Mouse (Mus musculus) thymus, postnatal 14 days (tissue): ENCODE data around the gene Ssr2.

Experiments used
- DNase-seq: peaks from one replicate; pipeline ENCODE4 v3.0.0; 2021

Gene Ssr2

DNA sequence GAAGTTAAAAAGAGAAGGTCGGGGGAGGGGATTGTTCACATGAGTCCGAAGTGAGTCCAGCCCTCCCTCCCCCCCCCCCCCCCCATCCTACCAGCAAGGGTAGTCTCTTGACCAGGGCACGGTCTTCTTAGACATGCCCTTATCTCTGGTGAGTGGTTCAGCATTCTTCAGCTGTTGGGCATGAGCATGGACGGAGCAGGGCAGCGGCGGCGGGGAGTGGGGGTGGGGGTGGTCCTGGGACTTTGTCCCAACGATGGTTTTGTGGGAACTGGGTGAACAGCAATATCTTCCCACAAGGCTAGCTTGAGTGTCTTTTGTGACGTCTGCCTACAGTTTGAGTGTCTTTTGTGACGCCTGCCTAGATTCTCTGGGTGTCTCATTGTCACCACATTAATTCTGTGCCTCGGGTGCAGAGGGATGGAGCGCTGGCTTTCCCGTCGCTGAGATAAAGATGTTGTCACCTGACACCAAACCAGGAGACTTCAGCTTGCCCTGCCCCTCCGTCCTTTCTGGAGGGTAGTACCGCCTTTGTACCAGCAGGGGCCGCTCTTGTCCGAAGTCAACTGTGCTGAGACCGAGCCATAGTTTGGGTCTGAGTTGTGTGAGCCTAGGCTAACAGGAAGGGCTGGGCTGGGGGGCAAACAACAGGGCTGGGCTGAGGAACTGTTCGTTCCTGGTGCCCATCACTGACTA, 31.5 kb downstream of the Ssr2 start:
- DNase-seq = peak; percentile 90

DNA sequence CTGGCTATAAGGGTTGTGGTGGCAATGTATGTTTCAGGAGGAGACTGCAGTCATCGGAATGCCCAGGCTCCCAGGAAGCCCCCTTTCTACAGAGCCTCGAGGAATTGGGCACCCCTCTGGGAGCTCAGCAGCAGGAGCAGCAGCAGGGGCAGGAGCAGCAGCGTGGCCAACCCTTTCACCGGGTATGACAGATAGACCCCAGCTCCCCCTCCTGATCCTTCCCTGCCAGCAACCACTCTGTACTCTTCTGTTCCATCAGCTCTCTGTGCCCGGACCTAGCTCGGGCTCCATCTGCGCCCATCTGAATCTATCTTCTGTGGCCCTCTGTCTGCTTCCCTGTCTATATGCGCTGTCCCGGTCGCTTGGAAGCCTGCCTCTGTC, 32.1 kb downstream of the Ssr2 start:
- no peak for DNase-seq

DNA sequence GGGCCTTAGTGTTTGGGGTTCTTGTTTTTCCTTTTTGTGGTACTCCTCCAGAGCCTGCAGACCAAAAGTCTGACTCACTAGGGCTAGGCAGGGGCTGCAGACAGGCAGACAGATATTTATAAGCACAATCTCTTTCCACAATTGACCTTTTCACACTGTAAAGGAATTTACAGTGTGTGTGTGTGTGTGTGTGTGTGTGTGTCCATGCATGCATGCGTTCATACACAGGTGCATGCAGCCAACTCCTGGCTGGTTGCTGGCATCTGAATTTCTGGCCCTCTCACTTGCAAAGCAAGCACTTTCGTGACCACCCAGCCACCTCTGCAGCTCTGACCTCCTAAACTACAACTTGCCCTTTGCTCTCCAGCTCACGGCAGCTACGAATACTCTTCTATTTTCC, 33.4 kb downstream of the Ssr2 start:
- no peak for DNase-seq

DNA sequence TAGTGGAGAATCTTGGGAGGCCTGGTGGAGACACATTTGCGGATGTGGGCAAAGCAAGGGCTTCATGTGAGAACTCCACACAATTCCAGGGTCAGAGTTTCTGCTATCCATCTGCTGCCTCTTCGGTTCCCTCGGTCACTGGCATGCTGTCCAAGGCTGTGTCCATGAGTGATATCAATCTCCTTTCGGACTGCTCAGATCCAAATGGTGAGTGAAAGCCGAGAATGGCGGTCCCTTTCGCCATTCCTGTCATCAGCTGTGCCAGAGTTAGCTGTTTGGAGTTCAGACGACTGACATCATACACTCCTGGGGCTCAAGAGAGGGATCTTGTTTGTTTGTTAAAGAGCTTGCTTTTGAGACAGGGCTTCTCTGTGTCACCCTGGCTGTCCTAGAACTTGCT, 38.7 kb downstream of the Ssr2 start:
- DNase-seq = no peak

DNA sequence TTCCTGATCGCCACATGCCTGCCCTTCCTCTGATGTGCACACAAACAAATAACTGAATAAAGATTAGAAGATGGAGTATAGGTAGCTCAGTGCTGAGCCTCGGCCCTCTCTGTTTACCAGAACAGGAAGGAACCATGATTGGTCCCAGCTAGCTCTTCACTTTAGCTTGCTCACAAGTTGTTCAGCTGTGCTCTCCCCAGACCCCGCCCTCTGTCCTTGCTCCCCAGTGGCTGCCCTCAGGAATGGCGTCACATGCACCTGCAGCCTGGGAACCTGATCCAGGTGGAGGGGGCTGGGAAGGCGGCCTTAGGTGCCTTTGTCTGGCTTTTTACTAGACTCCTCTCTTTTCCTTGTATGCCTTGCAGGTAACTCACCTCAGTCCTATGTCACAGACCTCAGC, 39.4 kb downstream of the Ssr2 start:
- DNase-seq = no peak

DNA sequence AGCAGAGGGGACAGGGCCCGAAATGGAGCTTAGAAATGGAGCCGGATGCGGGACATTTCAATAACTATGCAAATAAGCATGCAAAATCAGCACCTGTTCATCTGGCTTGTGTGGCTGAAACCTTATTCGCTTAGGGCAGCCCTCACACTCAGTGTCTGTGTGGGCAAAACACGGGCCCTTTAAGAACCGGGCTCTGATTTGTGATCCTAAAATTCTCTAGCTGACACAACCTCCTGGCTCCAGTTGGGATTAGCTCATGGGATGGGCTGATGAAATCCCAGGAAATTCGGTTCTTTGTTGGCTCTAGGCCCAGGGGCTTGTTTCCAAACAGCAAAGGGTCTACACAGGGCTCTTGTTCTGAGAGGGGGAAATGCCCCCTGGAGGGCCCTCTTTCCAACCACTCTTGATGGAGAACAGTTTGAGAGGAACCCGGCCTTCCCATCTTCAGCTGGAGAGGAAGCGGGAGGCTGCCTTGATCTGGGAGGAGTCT, 40.3 kb downstream of the Ssr2 start:
- no peak for DNase-seq

DNA sequence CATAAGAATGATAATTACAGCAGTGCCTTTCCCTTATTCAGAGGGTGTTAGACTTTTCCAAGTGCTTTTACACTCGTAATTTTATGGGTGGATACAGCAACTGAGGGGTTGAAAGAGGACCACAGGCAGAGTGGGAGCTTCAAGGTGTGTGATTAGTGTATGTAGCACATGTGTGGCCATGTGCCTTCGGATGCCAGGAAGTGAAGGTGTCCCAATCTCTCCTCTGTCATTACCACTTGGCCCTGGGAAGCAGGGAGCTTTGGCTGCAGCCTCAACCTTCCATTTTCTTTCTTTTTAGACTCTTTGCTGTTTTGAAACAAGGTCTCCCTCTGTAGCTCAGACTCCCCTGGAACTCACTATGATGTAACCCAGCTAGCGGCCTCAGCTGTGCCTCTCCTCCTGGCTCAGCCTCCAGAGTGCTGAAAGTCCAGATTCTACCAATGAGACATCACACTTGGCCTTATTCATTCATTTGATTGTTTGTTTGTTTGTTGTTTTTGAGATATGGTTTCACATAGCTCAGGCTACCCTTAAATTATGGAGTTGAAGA, 41.4 kb downstream of the Ssr2 start:
- no peak for DNase-seq

DNA sequence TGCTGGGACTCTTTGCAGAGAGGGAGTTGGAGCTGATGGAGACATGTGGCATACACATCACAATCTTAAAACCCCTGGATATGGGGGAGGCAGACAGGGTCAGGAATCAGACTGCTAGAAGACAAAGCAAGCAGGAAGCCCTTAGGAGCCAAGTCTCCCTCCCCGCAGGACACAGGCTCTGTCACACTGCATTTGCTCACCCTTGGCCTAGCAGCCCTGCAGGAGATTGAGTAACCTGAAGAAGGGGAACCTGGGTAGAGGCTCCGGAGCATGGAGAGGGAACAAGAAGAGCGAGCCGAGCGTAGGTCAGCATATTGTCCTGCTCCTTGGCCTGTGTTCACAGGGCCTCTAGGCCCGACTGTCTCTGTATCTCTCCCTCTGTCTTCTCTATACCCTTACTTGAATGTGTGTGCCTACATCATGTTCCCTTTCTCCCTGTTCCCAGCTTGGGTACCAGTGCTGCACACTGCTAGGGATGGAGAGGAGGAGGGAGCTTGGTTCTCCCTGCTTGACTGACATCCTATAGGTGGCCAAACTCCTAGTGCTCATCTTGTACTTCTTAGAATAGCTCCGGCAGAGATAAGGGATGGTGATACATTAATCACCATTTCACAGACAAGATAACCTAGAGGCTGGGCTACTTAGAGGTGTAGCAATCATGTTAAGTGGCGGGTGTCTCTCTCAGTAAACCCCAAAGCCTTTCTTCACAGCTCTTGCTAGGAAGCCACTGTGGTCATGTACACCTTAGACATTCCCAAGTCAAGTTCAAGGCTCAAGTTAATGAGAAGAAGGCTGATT, 42.6 kb downstream of the Ssr2 start:
- peak; percentile 3 for DNase-seq

DNA sequence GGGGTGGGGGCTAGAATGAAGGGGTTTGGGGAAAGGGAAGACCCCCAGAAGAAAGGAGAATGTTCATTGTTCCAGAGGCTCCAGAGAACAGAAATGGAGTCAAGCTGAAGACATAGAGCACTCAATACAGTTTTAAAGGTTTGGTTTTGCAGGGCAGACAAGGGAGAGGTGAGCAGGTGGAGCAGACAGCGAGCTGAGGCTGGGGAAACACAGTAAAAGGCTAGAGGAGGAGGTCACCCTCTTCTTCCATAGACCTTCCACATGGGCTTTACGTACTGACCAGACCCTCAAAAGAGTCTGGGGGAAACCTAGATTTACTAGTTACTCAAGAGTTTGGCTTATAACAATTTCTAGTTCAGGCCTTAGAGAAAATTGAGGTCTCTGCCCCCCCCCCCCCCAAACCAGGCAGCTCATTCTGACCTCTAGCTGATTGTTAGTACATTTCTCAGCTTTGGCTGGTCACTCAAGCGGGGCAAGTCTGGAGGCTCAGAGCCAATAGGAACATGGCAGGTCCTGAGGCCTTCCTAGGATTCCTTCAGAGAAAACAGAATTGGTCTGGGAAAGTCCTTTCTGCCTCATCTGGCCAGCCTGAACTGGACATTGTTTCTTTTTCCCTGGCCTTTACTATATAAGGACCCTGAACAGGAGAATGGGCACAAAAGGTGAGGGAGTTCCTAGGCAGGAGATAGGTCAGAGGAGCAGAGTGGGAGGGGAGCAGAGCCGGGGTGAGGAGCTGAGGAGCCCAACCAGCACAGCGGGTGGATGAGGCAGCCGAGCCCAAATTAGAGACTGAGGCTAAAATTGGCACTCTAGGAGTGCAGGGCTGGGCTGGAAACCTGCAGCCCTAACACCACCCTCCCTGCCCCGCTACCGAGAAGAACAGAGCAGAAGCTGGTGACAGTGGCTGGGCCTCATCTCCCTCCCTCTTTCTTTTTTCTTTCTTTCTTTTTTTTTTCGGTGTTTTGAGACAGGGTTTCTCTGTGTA, 43.7 kb downstream of the Ssr2 start:
- DNase-seq = no peak

DNA sequence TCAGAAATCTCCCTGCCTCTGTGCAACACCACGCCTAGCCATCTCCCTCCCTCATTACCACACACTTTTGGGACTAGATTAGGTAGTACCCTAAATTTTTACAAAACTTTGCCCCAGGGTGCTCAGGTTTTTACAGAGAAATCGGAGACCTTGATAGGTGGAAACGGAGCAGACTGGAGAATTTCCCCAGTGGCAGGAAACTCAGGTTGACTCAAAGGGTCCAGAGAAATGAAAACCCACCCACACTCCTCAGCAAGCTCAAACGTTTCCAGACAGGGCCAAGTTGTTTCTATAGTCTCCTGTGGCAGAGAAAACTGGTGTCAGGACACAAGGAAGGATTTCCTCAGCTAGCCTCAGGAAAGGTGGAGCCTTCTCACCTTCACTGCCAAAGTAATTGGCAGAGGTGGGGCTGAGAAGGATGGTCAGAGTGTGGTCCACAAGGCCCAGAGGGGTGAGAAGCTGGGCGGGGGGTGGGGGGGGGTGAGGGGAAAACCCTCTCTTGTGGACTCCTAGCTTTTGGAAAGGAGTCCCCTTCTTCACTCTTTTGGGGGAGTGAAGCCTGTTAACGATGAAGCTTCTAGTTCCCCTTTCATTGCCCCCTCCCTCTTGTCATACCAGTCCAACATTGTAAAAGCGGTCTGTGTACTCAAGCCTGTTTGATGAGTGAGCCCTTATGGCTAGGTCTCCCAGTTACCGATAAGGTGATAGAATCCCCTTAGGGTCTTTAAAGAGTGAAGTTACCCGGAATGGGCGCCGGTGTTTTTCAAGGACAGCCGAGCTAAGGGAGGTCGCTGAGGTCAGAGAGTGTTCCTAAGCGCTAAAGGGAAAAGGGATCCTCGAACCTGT, 44.7 kb downstream of the Ssr2 start:
- no peak for DNase-seq

DNA sequence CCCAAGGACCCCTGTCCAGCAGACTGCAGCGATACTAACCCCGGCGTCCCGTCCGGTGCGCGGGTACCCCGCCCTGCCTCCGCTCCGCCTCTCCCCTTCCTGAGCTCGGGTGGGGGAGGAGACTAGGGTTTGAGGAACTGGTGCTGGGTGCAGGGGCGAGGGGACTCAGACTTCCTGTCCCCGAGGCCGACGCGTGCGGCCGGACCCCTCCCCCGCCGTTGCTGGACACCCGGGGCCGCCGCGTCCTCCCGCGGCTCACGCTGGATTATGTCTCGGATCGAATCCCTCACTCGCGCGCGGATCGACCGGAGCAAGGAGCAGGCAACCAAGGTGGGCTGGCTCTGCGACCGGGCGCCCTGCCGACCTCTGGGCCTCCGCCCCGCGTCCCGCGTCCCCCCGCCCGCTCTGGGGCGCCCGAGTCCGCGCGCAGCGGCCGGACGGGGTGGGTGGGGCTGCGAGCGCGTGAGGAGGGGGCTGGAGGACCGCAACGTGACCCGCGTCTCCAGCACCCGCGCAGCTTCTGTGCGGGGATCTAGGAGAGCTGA, 45.4 kb downstream of the Ssr2 start:
- DNase-seq = peak; percentile 88

DNA sequence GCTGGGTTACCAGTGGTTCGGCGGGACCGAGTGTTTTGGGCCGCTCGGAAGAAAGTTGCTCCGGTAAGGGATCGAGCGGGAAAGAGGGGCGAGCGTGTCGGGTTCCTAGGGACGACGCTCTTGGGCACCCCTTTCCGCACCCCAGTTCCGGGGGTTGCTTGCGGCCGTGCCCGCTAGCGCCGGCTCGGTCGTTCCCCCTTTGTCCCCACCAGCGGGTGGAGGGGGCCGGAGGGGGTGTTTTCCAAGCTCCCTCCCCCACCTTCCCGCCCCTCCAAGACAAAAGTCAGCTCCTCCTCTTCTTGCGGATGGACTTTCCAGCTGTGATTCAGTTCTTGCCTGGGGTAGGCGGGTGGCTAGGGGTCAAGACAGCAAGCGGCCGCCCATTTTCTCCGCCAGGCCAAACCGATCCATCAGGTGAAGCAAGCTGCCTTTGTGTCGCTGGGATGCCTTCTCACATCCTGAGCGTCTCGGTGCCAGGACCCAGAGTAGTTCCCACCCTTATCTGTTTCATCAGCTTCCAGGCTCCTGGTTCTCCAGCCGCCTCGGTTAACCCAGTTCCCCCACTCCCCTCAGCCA, 45.9 kb downstream of the Ssr2 start:
- peak; percentile 75 for DNase-seq

DNA sequence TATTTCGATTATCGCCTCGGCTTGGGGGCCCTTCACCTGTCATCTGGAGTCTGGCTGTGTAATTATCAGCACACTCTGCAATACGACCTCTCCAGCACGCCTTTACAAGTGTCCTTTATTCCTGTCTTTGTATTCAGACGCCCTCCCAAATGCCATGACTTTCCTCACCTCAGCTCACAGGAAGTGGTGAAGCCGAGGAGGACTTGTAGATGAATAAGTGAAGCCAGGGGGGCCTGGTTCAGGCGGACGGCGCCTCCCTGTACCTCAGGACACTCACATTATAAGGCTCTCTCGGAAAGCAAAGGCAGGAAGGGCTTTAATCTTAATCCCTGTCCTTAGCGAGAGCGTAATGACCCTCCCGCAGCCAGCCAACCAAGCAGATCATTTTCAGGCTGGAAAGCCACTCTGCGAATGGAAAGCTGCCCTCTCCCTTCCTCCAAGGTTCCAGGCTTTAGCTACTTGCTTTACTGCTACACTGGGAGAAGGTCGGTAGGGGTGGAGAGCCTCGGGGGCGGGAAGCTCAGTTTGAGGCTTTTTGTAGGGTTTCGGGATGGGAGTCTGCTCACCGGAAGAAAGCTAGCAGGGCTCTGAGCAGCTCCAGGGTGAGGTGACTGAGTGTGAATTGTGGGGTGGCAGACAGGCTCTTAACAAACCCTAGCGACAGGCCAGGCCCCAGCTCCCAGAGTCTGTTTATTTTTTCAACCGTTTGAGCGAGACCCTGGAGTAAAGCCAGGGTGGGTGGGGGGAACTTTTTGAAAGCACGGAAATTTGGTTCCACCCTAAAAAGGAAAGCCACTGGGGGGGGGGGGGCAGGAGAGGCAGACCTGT, 46.7 kb downstream of the Ssr2 start:
- peak; percentile 68 for DNase-seq

DNA sequence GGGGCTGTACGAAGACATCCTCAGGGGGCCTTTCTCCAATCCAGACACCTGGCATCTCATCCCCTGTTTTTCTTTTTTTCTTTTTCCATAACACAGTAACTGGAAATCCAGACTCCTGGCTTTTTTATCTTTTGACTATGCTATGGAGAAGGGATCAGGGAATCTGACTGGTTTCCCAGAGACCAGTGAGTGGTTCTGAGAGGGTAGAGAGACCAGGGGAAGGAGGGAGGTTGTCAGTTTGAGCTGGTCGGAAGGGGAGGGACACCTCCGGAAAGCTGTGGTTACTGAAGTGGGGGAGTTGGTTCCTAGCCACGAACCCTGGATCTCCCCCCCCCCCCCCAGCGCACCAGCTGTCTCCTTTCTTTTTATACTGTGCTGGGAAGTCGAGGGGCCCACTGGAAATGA, 47.3 kb downstream of the Ssr2 start:
- peak; percentile 63 for DNase-seq

DNA sequence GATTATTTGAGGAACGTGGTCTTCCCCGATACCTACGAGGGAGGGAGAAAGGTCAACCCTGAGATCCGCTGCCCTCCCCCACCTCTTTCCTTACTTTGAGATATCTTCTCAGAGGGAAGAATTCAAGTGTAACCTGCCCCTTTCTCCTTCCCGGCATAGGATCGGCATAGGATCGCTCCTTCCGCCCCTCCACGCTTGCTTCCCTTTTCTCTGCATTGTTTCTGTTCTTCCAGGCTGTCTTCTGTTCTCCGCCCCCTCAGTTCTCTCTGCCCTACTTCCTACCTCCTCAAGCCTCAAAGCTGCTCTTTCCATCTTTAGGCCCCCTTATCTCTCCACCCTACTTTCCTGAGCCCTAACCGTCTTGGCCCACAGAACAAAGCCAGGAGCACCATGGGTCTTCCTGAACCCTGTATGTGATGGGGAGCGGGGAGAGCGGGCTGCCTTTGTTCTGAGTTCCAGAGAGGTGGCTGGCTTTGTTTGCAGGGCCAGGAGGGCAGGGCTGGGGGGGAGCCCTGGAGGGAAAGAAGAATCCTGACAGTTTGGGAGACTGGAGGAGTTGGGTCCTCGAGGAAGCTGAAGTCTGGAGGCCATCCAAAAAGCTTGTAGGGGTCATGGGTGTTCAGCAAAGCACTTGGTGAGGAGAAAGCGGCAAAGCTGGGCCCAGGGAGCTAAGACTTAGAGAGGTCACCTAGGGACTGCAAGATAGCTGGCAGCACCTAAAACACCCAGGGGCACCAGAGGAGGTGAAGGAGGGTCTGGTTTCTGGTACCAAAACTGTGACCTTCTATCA, 47.9 kb downstream of the Ssr2 start:
- peak; percentile 47 for DNase-seq

DNA sequence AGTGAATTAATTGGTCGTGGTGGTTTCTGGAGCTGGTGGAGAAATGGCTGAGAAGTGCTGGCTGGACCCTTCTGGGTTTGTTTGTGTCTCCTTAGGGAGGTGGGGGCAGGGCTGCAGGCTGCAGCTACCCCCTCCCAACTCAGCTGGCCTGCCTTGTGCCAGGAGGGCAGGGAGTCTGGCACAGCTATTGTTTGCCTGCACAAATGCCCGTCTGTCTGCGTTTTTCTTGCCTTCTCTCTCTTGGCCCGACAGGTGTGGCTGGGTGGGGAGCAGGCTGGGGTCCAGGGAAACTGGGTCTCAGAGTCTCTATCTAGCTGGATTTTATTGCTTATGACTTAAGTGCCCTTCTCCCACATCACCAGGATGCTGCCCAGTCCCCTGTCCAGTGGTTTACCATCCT, 48.6 kb downstream of the Ssr2 start:
- no peak for DNase-seq

DNA sequence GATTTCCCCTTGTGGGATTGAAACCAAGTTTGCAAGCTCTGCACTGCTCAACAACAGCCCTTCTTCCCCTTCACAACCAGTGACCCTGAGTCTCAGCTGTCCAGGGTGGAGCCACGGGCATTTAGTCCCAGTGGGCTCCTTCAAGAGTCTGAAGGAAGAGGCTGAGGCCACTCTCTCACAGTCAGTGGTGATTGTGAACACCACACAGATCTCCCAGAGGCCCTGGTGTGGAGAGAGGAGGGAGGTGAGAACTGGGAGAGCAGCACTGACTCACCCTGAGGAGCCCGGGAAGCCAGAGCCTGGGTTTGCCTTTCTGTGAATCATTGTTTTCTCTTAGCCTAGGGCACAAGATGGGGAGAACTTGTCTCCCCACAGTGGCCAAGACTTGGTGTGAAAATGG, 49.3 kb downstream of the Ssr2 start:
- no peak for DNase-seq

DNA sequence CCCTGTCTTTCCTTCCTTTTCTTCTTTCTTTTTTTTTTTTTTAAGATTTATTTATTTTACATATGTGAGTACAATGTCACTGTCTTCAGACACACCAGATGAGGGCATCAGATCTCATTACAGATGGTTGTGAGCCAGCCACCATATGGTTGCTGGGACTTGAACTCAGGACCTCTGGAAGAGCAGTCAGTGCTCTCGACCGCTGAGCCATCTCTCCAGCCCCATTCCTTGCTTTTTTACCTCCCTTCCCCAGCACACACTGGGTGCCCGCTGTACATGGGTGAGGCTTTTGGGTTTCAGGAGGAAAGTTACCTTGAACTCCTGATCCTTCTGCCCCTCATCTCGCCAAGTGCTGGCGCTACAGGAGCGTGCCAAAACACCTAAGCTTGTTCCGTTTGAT, 49.9 kb downstream of the Ssr2 start:
- no peak for DNase-seq

DNA sequence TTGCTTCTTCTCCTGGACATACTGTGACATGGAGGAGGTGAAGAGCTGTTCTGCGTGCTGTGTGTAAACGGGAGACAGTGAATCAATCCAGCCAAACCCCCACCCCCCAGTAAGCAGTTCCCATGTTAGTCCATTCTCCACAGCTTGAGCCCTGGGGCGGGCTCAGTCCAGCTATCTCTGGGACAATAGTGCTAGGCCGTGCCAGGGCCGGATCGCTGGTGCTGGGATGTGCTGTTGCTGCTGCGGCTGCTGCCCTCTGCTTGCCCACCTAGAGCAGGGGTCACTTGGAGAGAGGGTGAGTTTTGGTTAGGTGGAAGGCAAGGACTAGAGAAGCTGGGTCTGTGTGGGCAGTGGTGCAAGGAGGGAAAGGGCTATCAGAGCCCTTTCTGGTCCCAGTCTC, 50.6 kb downstream of the Ssr2 start:
- DNase-seq = no peak

DNA sequence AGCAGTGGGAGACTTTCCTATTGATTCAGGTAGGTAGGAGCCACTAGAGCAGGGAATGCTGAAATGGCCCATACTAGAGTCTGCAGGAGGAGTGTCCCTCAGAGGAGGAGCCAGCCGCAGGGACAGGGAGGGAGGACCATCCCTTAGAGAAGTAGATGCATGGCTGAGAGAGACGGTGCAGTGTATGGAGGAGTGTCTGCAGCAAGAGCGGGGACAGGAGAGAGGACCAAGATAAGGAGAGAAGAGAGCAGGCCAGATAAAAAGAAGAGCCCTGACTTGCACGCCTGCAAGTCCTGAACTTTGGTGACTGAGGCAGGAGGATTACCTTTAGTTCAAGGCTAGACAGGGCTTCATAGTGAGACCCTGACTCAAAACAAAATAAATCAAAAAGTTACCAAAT, 51.4 kb downstream of the Ssr2 start:
- no peak for DNase-seq
